Mouse (Mus musculus) embryo, embryonic 11 days (tissue): Measurements from ENCODE around the gene Nhej1.

ENCODE experiments used
- DNase-seq: peaks from one replicate; pipeline ENCODE4 v3.0.0-alpha.2; 2015

Nhej1 gene

GRCm38 (mm10) chr1:74926721-74927120, 198.3 kb downstream of the Nhej1 start:
- DNase-seq: peak; percentile 49

DNA sequence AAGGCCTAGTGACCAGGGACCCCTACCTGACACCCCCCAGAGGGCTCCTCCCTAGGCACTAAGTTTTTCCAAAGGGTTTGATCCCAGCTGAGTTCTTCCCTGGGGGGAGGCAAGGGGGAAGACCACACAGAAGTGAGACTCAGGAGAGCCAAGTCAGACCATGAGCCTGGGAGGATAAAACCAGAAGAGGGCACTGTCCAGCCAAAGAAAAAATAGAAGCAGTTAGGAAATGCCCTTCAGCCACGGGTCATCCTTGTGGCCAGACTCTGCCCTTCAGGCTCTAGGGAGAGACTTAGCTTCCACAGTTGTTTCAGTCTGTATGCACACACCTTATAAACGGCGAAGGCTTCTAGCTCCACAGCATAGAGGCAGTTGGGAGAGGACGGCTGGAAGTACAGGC, 200.5 kb downstream of the Nhej1 start:
- DNase-seq: no peak
